Mouse (Mus musculus): ENCODE measurements around the gene Sec23ip.

GRCm38 (mm10) chr7:128744684-128745485 is at the start of gene Sec23ip:
- no peak for TF ChIP-seq CTCF (IDR thresholded peaks at IDR 0.05; ENCODE audit: low read depth, low read length)
- peak; percentile 81 for TF ChIP-seq POLR2A (IDR thresholded peaks at IDR 0.05; ENCODE audit: extremely low read depth, insufficient read depth, low read length)

All from liver, adult 2 months (tissue).